Mouse (Mus musculus): ENCODE data around the gene Ehd2. TPM values are rescaled to one million over a fixed set of nuclear protein-coding genes. Genes with fewer than 3 reads are reported as not detected.

Gene Ehd2
- polyA plus RNA-seq, 1 experiment from 2014 or later: 5.6 TPM

GRCm38 (mm10) chr7:15914751-15915150 is 52.6 kb downstream of the Ehd2 start:
- Histone ChIP-seq H3K36me3 (ENCODE audit: control insufficient read depth, insufficient read depth) (peaks cover 2% of the 10 kb centered on the region; the same call in 1 of the 2 replicates), H3K9ac (ENCODE audit: low read depth, low read length) (no peak overlapping the region), H3K4me1 (ENCODE audit: control insufficient read depth, low read depth, low read length) (peaks cover 8% of the 10 kb centered on the region), H3K4me2 (ENCODE audit: low read depth, low read length) (no peak overlapping the region), H3K9me3 (replicated peaks; ENCODE audit: control insufficient read depth, low read length) (no peaks in the 10 kb centered on the region), H3K27ac (ENCODE audit: low read length) (no peak overlapping the region), H3K27me3 (ENCODE audit: control insufficient read depth, insufficient read depth, low read depth, low read length) (no peaks in the 10 kb centered on the region), H3K4me3 (ENCODE audit: low read depth, low read length) (no peak overlapping the region)
- no peak for ATAC-seq (ENCODE audit: low read depth)
- 74% methylated on average over 2 of the region's 2 CpGs for WGBS (ENCODE audit: insufficient replicate concordance)

- Histone ChIP-seq H3K27ac (ENCODE audit: low read length) (no peak overlapping the region), H3K36me3 (ENCODE audit: control insufficient read depth, insufficient read depth) (peaks cover 2% of the 10 kb centered on the region; the same call in 1 of the 2 replicates), H3K4me2 (ENCODE audit: low read depth, low read length) (no peak overlapping the region), H3K4me3 (ENCODE audit: low read depth, low read length) (no peak overlapping the region), H3K27me3 (ENCODE audit: control insufficient read depth, insufficient read depth, low read depth, low read length) (no peaks in the 10 kb centered on the region), H3K9me3 (replicated peaks; ENCODE audit: control insufficient read depth, low read length) (no peaks in the 10 kb centered on the region), H3K4me1 (ENCODE audit: control insufficient read depth, low read depth, low read length) (peaks cover 3% of the 10 kb centered on the region), H3K9ac (ENCODE audit: low read depth, low read length) (no peak overlapping the region)
- no peak for ATAC-seq (ENCODE audit: low read depth)
- 32% methylated on average over 2 of the region's 2 CpGs for WGBS (ENCODE audit: insufficient replicate concordance)
These were observed 53.1 kb downstream of the Ehd2 start for GRCm38 (mm10) chr7:15914252-15914651.

- peak; percentile 27 for ATAC-seq (ENCODE audit: low read depth)
- Histone ChIP-seq H3K27ac (ENCODE audit: low read length) (no peak overlapping the region), H3K4me1 (ENCODE audit: control insufficient read depth, low read depth, low read length) (no peaks in the 10 kb centered on the region; the same call in 1 of the 2 replicates), H3K4me3 (ENCODE audit: low read depth, low read length) (no peak overlapping the region), H3K27me3 (ENCODE audit: control insufficient read depth, insufficient read depth, low read depth, low read length) (no peaks in the 10 kb centered on the region), H3K36me3 (ENCODE audit: control insufficient read depth, insufficient read depth) (peaks cover 2% of the 10 kb centered on the region; the same call in 1 of the 2 replicates), H3K9me3 (replicated peaks; ENCODE audit: control insufficient read depth, low read length) (no peaks in the 10 kb centered on the region), H3K4me2 (ENCODE audit: low read depth, low read length) (no peak overlapping the region), H3K9ac (ENCODE audit: low read depth, low read length) (no peak overlapping the region)
- WGBS (ENCODE audit: insufficient replicate concordance): 2% methylated on average over 4 of the region's 4 CpGs
These were observed 55.2 kb downstream of the Ehd2 start for GRCm38 (mm10) chr7:15912183-15912582.

GRCm38 (mm10) chr7:15910521-15910920 is 56.8 kb downstream of the Ehd2 start:
- H3K9me3 ChIP-seq (replicated peaks; ENCODE audit: control insufficient read depth, low read length): no peaks in the 10 kb centered on the region
- 62% methylated on average over 5 of the region's 5 CpGs for WGBS (ENCODE audit: insufficient replicate concordance)
- no peaks in the 10 kb centered on the region for H3K27me3 ChIP-seq (ENCODE audit: control insufficient read depth, insufficient read depth, low read depth, low read length)
- H3K4me1 ChIP-seq (ENCODE audit: control insufficient read depth, low read depth, low read length): no peaks in the 10 kb centered on the region
- no peak overlapping the region for H3K4me2 ChIP-seq (ENCODE audit: low read depth, low read length)
- no peak overlapping the region for H3K9ac ChIP-seq (ENCODE audit: low read depth, low read length)
- no peak for ATAC-seq (ENCODE audit: low read depth)
- H3K4me3 ChIP-seq (ENCODE audit: low read depth, low read length): no peak overlapping the region
- no peaks in the 10 kb centered on the region for H3K36me3 ChIP-seq (ENCODE audit: control insufficient read depth, insufficient read depth)
- no peak overlapping the region for H3K27ac ChIP-seq (ENCODE audit: low read length)

GRCm38 (mm10) chr7:15907971-15908590 is 59.3 kb downstream of the Ehd2 start:
- no peak for ATAC-seq (ENCODE audit: low read depth)
- no peaks in the 10 kb centered on the region for H3K4me1 ChIP-seq (ENCODE audit: control insufficient read depth, low read depth, low read length)
- no peaks in the 10 kb centered on the region for H3K36me3 ChIP-seq (ENCODE audit: control insufficient read depth, insufficient read depth)
- H3K27ac ChIP-seq (ENCODE audit: low read length): no peak overlapping the region
- H3K4me2 ChIP-seq (ENCODE audit: low read depth, low read length): no peak overlapping the region
- no peak overlapping the region for H3K9ac ChIP-seq (ENCODE audit: low read depth, low read length)
- no peaks in the 10 kb centered on the region for H3K27me3 ChIP-seq (ENCODE audit: control insufficient read depth, insufficient read depth, low read depth, low read length)
- H3K4me3 ChIP-seq (ENCODE audit: low read depth, low read length): no peak overlapping the region
- WGBS (ENCODE audit: insufficient replicate concordance): 63% methylated on average over 8 of the region's 8 CpGs
- no peaks in the 10 kb centered on the region for H3K9me3 ChIP-seq (replicated peaks; ENCODE audit: control insufficient read depth, low read length)

GRCm38 (mm10) chr7:15906602-15907001 is 60.8 kb downstream of the Ehd2 start:
- H3K36me3 ChIP-seq (ENCODE audit: control insufficient read depth, insufficient read depth): no peaks in the 10 kb centered on the region
- no peak overlapping the region for H3K4me3 ChIP-seq (ENCODE audit: low read depth, low read length)
- WGBS (ENCODE audit: insufficient replicate concordance): 39% methylated on average over 1 of the region's 1 CpGs
- no peak for ATAC-seq (ENCODE audit: low read depth)
- H3K9me3 ChIP-seq (replicated peaks; ENCODE audit: control insufficient read depth, low read length): no peaks in the 10 kb centered on the region
- H3K27ac ChIP-seq (ENCODE audit: low read length): no peak overlapping the region
- H3K4me1 ChIP-seq (ENCODE audit: control insufficient read depth, low read depth, low read length): no peaks in the 10 kb centered on the region
- H3K27me3 ChIP-seq (ENCODE audit: control insufficient read depth, insufficient read depth, low read depth, low read length): no peaks in the 10 kb centered on the region
- H3K9ac ChIP-seq (ENCODE audit: low read depth, low read length): no peak overlapping the region
- no peak overlapping the region for H3K4me2 ChIP-seq (ENCODE audit: low read depth, low read length)

- no peaks in the 10 kb centered on the region for H3K4me1 ChIP-seq (ENCODE audit: control insufficient read depth, low read depth, low read length)
- H3K9me3 ChIP-seq (replicated peaks; ENCODE audit: control insufficient read depth, low read length): no peaks in the 10 kb centered on the region
- 65% methylated on average over 7 of the region's 7 CpGs for WGBS (ENCODE audit: insufficient replicate concordance)
- H3K4me2 ChIP-seq (ENCODE audit: low read depth, low read length): no peak overlapping the region
- no peak overlapping the region for H3K4me3 ChIP-seq (ENCODE audit: low read depth, low read length)
- no peaks in the 10 kb centered on the region for H3K36me3 ChIP-seq (ENCODE audit: control insufficient read depth, insufficient read depth)
- no peak for ATAC-seq (ENCODE audit: low read depth)
- H3K9ac ChIP-seq (ENCODE audit: low read depth, low read length): no peak overlapping the region
- H3K27ac ChIP-seq (ENCODE audit: low read length): no peak overlapping the region
- H3K27me3 ChIP-seq (ENCODE audit: control insufficient read depth, insufficient read depth, low read depth, low read length): no peaks in the 10 kb centered on the region
These were observed 61.5 kb downstream of the Ehd2 start for GRCm38 (mm10) chr7:15905861-15906260.

- H3K9ac ChIP-seq (ENCODE audit: low read depth, low read length): no peak overlapping the region
- WGBS (ENCODE audit: insufficient replicate concordance): 44% methylated on average over 9 of the region's 9 CpGs
- H3K27ac ChIP-seq (ENCODE audit: low read length): no peak overlapping the region
- no peaks in the 10 kb centered on the region for H3K4me1 ChIP-seq (ENCODE audit: control insufficient read depth, low read depth, low read length)
- no peaks in the 10 kb centered on the region for H3K9me3 ChIP-seq (replicated peaks; ENCODE audit: control insufficient read depth, low read length)
- no peak overlapping the region for H3K4me3 ChIP-seq (ENCODE audit: low read depth, low read length)
- no peaks in the 10 kb centered on the region for H3K36me3 ChIP-seq (ENCODE audit: control insufficient read depth, insufficient read depth)
- H3K27me3 ChIP-seq (ENCODE audit: control insufficient read depth, insufficient read depth, low read depth, low read length): no peaks in the 10 kb centered on the region
- no peak for ATAC-seq (ENCODE audit: low read depth)
- H3K4me2 ChIP-seq (ENCODE audit: low read depth, low read length): no peak overlapping the region
These were observed 65.9 kb downstream of the Ehd2 start for GRCm38 (mm10) chr7:15901366-15902048.
